Mouse (Mus musculus): ENCODE measurements around the gene Cd33.

The Cd33 gene

GRCm38 (mm10) chr7:43515076-43515475 is 29.2 kb downstream of the Cd33 start:
- no peak for DNase-seq (ENCODE audit: low spot score in 2 of 2)

GRCm38 (mm10) chr7:43512519-43512918 is 31.7 kb downstream of the Cd33 start:
- no peak for DNase-seq (ENCODE audit: low spot score in 2 of 2)

- no peak for DNase-seq (ENCODE audit: low spot score in 2 of 2)
Observed at GRCm38 (mm10) chr7:43511707-43512478, 32.3 kb downstream of the Cd33 start.

GRCm38 (mm10) chr7:43495343-43496021 is 48.7 kb downstream of the Cd33 start:
- peak in 1 of 2 experiments; percentile 60 for DNase-seq (ENCODE audit: low spot score in 2 of 2)

- DNase-seq (ENCODE audit: low spot score in 2 of 2): no peak
Observed at GRCm38 (mm10) chr7:43490861-43491260, 53.4 kb downstream of the Cd33 start.

- DNase-seq (ENCODE audit: low spot score in 2 of 2): peak; percentile 68 to 72
Observed at GRCm38 (mm10) chr7:43490182-43490584, 54.0 kb downstream of the Cd33 start.

GRCm38 (mm10) chr7:43489631-43490125 is 54.5 kb downstream of the Cd33 start, which contains the start of gene Iglon5:
Iglon5 (minus strand) TSS chr7:43490075.
- no peak for DNase-seq (ENCODE audit: low spot score in 2 of 2)

GRCm38 (mm10) chr7:43488646-43489045 is 55.6 kb downstream of the Cd33 start:
- peak in 1 of 2 experiments; percentile 34 for DNase-seq (ENCODE audit: low spot score in 2 of 2)

GRCm38 (mm10) chr7:43483236-43483635 is 61.0 kb downstream of the Cd33 start:
- no peak for DNase-seq (ENCODE audit: low spot score in 2 of 2)

- no peak for DNase-seq (ENCODE audit: low spot score in 2 of 2)
Observed at GRCm38 (mm10) chr7:43482090-43482716, 62.0 kb downstream of the Cd33 start.

- DNase-seq (ENCODE audit: low spot score in 2 of 2): no peak
Observed at GRCm38 (mm10) chr7:43481191-43481590, 63.0 kb downstream of the Cd33 start.

GRCm38 (mm10) chr7:43476376-43476775 is 67.9 kb downstream of the Cd33 start:
- no peak for DNase-seq (ENCODE audit: low spot score in 2 of 2)

- no peak for DNase-seq (ENCODE audit: low spot score in 2 of 2)
Observed at GRCm38 (mm10) chr7:43475706-43476105, 68.5 kb downstream of the Cd33 start.

Data from frontal cortex, postnatal 14 days (tissue).